Mouse (Mus musculus) left cerebral cortex, adult 11 months (tissue): ENCODE results near the gene Dand5.

Source experiments
- DNase-seq: peaks from one replicate; pipeline ENCODE4 v3.0.0; 2022; ENCODE audit warnings: low spot score

Gene Dand5

GRCm38 (mm10) chr8:84783919-84784581, 38.6 kb downstream of the Dand5 start:
- no peak for DNase-seq

GRCm38 (mm10) chr8:84783198-84783918, 39.3 kb downstream of the Dand5 start:
- DNase-seq = no peak

- DNase-seq = no peak
Observed at GRCm38 (mm10) chr8:84782680-84783079, 39.9 kb downstream of the Dand5 start.

DNA sequence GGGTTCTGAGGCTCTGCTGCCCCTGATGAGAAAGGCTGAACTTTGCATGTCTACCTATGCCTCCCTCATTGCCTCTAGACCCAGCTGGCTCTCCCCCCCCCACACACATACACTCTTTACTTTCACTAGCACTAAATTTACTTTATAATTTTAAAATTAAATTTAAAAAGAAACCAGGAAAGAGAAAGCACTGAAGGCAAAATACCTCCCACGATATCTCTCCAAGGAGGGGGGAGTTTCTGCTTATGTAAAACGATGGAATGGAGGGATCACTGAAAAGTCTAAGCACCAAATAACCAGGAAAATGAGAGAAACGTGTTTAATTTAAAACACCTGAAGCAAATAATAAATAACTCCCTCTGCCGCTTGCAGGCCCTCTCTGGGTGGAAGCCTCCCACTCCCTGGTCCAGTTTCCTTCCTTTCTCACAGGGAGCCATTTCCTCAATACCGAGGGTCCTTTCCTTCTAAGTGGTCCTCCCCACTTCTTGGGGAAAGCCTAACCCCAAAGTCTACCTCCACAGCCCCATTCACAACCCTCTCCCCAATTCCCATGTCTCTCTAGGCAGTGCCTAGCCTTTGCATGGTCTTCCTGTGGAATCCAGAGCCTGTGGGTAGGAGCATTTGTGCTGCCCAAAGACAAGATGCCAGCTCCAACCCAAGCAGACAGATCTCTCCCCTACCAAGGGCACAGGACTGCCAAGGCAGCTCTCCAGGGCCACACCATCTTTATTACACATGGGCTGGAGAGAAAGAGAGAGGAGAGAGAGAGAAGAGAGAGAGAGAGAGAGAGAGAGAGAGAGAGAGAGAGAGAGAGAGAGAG, 40.7 kb downstream of the Dand5 start:
- DNase-seq = no peak

- DNase-seq = no peak
Observed at GRCm38 (mm10) chr8:84780949-84781680, 41.5 kb downstream of the Dand5 start.

- no peak for DNase-seq
Observed at GRCm38 (mm10) chr8:84780225-84780555, 42.4 kb downstream of the Dand5 start.

DNA sequence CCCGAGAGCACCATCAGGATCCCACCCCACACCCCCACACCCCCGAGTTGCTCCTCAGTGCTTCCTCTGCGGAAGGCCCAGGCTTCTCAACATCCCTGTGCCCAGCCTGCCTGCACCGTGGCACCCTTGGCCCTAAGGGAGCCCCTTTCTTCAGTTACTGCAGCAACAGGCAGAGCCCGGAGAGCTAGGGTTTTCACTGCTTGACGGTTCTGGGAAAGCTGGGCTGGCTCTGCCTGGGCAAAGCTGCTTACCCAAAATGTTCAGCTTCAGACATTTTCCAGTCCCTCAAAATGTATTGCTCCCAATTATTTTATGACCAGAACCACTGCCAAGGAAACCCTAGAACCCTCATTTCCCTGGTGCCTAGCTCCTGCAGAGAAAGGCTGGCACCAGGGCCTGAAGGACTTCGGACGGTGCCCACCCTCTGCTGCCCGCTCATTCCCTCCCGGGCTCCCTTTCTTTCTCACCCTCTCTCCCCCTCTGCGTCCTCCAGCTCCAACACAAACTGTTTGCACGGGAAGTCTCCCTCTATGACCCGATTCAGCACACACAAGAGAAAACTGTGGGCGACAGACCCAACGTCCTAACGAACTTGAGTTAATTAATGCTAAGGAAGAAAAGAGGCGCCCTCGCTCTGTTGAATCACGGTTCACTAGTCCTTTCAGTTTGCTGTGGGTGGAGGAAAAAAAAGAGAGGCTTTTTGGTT, 43.0 kb downstream of the Dand5 start:
- DNase-seq = no peak

GRCm38 (mm10) chr8:84778638-84779380, 43.8 kb downstream of the Dand5 start:
- DNase-seq = no peak

DNA sequence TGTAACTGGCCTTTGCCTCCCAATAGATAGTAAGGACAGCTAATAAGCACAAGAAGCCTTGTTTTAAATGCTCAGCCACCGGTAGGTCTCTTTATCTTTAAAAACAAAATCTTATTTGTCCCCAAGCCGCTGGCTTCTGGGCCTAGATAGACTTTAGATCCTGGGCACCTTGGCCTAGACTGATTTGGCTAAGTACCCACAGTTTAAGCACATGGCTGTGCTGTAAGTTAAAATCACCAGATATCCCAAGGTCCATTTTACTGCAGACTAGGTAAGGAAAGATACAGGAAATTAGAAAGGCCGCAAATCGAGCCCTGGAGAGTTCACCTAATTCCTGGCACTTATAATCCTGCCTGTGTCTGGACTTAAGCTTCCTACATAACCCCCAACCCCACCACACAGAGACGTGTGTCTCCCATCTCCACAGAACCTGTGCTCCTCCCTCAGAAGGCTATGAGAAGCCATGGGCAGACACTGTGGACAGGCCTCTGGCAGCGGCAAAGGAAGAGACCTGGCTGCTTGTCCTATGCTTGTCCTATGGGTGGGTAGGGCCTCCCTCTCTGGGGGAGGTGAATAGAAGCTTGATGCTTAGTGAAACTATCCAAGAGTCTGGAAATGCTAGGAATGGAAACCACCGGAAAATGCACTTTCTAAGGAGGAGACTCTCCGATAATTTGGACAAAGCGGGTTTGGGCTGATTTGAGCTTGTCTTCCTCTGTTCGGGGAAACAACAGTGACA, 44.6 kb downstream of the Dand5 start:
- no peak for DNase-seq

DNA sequence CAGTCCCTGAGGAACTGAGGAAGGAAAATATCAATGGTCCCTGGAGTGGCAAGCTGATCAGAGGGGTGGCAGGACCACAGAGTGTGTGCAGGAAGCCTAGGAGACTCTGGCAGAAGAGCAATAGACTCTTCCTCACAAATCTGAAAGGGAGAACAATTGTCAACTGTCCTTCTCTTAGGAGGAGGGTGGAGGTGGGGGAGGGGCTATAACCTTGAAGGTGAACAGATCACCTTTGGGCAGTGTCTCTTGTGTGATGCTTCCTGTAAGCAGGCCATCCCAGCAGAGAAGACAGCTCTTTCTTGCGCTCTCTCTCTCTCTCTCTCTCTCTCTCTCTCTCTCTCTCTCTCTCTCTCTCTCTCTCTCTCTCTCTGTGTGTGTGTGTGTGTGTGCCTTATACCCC, 46.1 kb downstream of the Dand5 start:
- no peak for DNase-seq

GRCm38 (mm10) chr8:84775621-84776113, 47.0 kb downstream of the Dand5 start:
- no peak for DNase-seq

DNA sequence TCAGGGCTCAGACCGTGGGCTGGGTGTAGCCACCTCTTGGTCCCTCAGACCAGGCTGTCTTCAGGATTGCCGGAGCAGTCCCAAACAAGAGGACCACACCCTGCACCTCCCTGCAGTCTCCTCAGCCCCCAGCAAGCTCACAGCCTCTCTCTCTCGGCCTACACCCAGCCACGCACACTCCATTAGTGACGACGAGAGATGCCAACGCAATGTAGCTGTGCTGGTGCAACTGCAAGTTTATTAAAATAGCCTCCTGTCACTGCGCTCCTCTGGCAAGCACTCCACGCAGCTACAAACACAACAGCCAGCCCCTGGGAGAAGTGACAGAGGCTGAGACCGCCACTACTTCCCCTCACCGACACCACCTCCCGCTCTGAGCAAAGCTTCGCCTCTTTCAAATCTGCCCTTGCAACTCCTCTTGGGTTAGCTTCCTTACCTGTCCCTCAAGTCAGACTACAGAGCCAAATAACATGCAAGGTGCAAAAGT, 47.5 kb downstream of the Dand5 start:
- no peak for DNase-seq

- DNase-seq = no peak
Observed at GRCm38 (mm10) chr8:84774473-84774911, 48.1 kb downstream of the Dand5 start.

GRCm38 (mm10) chr8:84773833-84774232, 48.8 kb downstream of the Dand5 start:
- peak; percentile 67 for DNase-seq

DNA sequence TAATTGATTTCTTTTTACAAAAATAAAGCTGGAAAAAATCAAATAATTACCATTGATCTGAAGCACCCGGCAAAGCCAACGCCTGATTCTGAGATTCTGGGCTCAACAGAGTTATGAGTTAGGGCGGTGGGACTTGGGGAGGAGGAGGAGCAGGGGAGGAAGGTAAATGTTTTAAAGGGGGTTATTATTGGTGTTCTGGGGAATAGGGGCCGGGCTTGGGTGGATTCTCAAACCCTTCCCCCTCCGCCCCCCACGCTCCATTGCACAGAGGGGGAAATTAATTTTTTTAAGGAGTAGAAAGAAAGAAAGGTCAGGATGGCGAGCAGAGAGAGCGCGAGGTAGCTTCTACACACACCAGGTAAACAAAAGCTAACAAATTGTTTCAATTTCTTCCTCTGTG, 49.3 kb downstream of the Dand5 start:
- DNase-seq = no peak

DNA sequence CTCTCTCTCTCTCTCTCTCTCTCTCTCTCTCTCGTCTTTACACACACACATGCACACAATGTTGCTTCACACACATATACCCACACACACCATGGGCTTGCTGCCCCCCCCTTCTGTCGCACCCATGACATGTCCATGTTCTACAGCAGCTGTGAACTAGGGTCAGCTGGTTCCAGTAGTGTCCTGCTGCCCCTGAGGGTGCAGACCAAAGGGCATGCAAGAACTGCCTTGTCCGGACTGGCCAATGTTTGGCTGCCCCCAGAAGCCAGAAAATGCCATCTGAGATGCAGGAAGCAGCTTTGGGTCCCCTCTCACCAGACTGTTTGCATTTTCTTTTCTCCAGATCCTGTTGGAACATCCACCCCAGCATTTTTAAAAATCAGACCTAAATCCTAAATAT, 50.0 kb downstream of the Dand5 start:
- DNase-seq = no peak

DNA sequence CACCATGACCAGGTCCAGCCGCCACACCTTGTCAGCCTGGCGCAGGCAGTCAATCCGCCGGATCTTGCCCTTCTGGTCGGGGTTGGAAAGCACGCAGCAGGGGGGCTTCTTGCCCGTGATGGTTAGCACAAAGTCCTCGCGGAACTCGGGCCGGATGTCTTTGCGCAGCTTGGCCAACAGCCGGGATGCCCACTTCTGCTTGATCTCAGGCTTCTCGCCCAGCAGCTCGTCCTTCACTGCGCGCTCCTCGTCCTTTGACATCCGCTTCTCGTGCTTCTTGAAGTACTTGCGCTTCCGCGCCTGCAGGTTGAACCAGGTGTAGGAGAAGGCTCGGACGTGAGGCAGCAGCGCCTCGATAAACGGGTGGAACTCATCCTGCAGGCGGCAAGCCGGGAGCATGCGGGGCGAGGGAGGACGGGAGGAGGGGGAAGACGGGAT, 50.7 kb downstream of the Dand5 start:
- DNase-seq = no peak

- DNase-seq = no peak
Observed at GRCm38 (mm10) chr8:84771000-84771687, 51.5 kb downstream of the Dand5 start.
